Mouse (Mus musculus): Measurements from ENCODE around the gene Olfr1118.
"Not testable (repeated sequence)": the region's sequence is repeated elsewhere in the genome, so short reads cannot be mapped to it uniquely, and the experiment has no call there.

DNA sequence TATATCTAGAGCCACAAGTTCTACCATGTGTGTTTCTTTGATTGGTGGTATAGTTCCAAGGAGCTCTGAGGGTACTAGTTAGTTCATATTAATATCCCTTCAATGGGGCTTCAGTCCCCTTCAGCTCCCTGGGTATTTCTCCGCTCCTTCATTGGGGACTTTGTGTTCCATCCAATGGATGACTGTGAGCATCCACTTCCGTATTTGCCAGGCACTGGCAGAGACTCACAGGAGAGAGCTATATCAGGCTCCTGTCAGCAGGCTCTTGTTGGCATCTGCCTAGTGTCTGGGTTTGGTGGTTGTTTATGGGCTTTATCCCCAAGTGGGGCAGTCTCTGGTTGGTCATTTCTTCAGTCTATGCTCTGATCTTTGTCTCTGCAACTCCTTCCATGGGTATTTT is 52.7 kb downstream of the Olfr1118 start:
- not testable (repeated sequence) for TF ChIP-seq EP300, CTCF (IDR thresholded peaks at IDR 0.05; ENCODE audit: low read depth)

Measured in liver, embryonic 14.5 days (tissue).